Mouse (Mus musculus) layer of hippocampus, adult 18-20 months (tissue): ENCODE measurements around the gene Stoml1. TPM values are rescaled to one million over a fixed set of nuclear protein-coding genes. Genes with fewer than 3 reads are reported as not detected.
"Not testable (repeated sequence)": the region's sequence is repeated elsewhere in the genome, so short reads cannot be mapped to it uniquely, and the experiment has no call there.

Experiments used
- DNase-seq, 2 experiments: peaks; one replicate each; pipeline ENCODE4 v3.0.0; 2022; ENCODE audit warnings: low spot score in 2 of 2
- total RNA-seq, 2 experiments: library from RNA; stranded (reverse); gene quantifications; 2 replicates each; pipeline ENCODE4 v1.2.3; 2021

The Stoml1 gene
- total RNA-seq, 2 experiments from 2014 or later: 77.5 to 80.3 TPM

DNA sequence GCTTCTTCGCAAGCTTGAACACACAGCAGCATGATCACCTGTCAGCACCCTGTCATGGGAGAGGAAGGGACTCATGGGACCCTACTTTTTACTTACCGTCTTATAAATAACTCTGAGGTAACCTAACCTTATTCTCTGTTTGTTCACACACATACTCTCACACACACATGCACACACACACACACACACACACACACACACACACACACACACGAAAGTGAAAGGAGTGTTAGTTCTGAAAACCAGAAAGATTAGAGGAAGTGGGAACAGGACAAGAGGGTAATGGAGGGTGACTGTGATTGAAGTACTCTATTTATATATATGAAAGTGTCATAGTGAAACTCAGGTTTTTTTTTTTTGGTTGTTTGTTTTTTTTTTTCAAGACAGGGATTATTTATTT lies 18.1 kb downstream of the Stoml1 start:
- DNase-seq: no peak

- DNase-seq: not testable (repeated sequence)
Measured at GRCm38 (mm10) chr9:58271551-58271950, 18.6 kb downstream of the Stoml1 start.

GRCm38 (mm10) chr9:58272068-58272541 lies 19.1 kb downstream of the Stoml1 start:
- DNase-seq: no peak

DNA sequence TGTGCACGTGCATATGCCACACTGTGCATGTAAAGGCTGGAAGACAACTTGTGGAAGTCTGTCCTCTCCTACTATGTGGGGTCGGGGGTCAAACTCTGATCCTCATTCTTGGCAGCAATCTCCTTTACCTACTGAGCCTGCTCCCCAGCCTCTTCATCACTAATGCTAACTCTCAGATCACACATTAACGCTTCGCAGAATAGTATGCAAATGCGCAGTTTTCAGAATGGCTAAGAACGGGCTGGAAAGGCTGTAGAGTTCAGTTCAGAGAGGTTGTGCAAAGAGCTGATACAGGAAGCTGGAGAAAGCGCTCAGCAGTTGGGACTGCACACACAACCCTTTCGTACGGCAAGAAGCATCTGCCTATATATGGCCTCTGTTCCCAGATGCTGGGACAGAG lies 19.9 kb downstream of the Stoml1 start:
- no peak for DNase-seq

- no peak for DNase-seq
Measured at GRCm38 (mm10) chr9:58274101-58274604, 21.2 kb downstream of the Stoml1 start.

DNA sequence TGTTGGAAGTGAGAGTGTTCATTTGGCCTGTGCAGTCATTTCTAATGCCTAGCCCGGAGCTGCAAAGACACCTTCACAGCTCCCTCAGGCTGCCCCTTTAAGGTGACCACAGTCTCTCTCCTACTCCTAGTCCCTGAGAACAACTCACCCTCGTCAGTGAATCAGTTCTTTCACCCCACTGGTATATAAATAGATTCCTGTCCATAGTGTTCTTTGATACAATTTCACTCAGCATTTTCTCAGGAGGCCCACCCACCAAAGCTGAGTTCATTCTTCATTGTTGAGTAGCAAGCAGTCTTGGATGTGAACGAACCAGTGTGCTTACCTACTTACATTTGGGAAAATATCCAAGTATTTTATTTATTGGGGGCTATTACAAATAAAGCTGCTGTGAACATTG lies 21.7 kb downstream of the Stoml1 start:
- no peak for DNase-seq

GRCm38 (mm10) chr9:58275115-58275774 lies 22.3 kb downstream of the Stoml1 start:
- DNase-seq: no peak

DNA sequence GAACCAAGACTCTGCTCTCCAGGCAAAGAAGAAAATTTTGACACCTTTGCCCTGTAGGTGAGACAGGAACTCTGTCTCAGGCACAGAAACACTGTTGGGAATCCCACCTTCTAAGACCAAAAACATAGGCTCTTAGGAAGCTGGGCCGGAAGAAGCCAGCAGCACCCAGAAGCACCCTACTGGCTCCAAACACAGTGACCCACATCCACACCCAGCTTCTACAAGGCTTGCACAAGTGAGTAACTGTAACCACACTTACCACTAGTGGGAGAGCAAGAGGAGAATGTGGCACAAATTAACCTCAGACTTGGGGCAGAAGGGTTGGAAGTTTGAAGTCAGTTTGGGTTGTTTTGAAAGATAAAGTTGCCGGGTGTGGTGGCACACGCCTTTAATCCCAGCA lies 22.8 kb downstream of the Stoml1 start:
- DNase-seq: no peak

GRCm38 (mm10) chr9:58276346-58276745 lies 23.4 kb downstream of the Stoml1 start:
- DNase-seq: no peak

GRCm38 (mm10) chr9:58278313-58278712 lies 25.3 kb downstream of the Stoml1 start:
- DNase-seq: no peak

GRCm38 (mm10) chr9:58278821-58279723 lies 26.1 kb downstream of the Stoml1 start:
- no peak for DNase-seq

GRCm38 (mm10) chr9:58279780-58280179 lies 26.8 kb downstream of the Stoml1 start:
- DNase-seq: no peak

- peak; percentile 53 to 81 for DNase-seq
Measured at GRCm38 (mm10) chr9:58280259-58281109, 27.5 kb downstream of the Stoml1 start.

- no peak for DNase-seq
Measured at GRCm38 (mm10) chr9:58281597-58281996, 28.6 kb downstream of the Stoml1 start.

- DNase-seq: no peak
Measured at GRCm38 (mm10) chr9:58283431-58283830, 30.5 kb downstream of the Stoml1 start.

- DNase-seq: no peak
Measured at GRCm38 (mm10) chr9:58289090-58289489, 36.1 kb downstream of the Stoml1 start.

DNA sequence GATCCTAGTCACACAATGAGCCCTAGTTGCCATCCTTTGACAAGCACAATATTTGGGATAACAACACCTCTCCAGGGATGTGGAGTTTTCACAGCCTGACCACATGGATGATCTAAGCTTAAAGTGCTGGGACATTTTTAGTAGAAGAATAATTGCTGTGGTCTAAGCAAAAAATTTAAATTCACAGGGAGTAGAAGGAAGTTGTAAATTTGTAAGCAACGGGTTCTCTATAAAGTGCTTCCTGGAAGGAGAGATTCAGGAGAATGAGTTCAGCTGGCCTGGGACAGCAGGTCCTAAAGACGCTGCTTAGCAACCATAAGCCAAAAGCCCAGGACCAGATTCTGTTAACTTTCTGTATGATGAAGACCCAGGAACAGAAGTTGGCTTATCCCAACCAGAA lies 36.9 kb downstream of the Stoml1 start:
- no peak for DNase-seq

- DNase-seq: no peak
Measured at GRCm38 (mm10) chr9:58294527-58294926, 41.6 kb downstream of the Stoml1 start.

DNA sequence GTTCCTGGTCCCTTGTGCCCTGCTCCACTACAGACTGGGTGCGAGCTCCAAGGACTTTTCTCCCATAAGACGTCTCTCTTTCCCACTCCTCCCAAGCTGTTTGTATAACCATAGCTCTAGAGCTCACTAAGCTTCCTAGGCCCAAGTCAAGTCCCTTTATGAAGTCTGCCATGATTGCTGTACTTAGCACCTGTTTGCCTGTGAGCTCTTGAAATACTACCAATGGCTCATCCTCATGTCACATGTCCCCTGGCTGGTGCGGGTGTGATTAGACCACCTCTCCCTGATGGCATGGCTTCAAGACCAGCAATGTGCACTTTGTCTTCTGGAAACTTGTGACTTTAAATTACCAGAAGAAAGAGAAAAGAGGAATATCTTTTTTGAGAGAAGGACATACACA lies 42.4 kb downstream of the Stoml1 start:
- no peak for DNase-seq

DNA sequence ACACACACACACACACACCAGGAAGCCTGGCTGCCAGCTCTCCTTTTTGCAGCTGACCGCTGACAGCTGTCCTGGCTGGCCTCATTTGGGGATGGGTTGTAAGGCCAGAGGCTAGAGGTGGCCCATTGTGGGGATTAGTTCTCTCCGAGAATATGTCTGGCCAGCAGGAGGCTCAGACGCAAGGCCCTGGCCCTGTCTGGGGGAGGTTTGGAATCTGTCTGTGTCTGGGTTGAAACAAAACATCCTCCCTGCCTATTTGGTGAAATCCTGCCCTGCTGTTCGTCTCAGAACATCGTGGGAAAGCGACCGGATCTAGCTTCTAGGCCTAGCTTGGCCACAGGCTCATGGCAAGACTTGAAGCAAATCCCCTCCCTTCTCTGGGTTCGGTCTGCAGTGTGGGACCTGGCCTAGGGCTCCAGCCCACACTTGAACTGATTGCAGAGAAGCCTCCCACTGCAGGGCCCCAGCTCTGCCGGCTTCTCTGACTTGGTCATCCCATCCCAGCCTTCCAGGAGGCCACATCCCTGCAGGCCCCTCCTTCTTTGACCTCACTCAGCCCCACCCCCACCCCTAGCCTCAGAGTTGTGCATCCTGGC lies 42.9 kb downstream of the Stoml1 start:
- DNase-seq: no peak

GRCm38 (mm10) chr9:58297065-58297464 lies 44.1 kb downstream of the Stoml1 start:
- DNase-seq: no peak
